Mouse (Mus musculus) myocyte (in vitro differentiated cells): Measurements from ENCODE around the gene Rtp1. TPM values are rescaled to one million over a fixed set of nuclear protein-coding genes. Genes with fewer than 3 reads are reported as not detected.

Experiments
- H3K27me3 ChIP-seq: one replicate; pipeline ENCODE4 v1.6.1; 2011; ENCODE audit not compliant: control insufficient read depth, insufficient read depth, insufficient read length
- H3K36me3 ChIP-seq: one replicate; pipeline ENCODE4 v1.6.1; 2011; ENCODE audit not compliant: control insufficient read depth, insufficient read depth
- H3K4me2 ChIP-seq: one replicate; pipeline ENCODE4 v1.6.1; 2011; ENCODE audit warnings: low read depth, control low read depth
- H3K4me3 ChIP-seq: one replicate; pipeline ENCODE4 v1.5.1; 2011; ENCODE audit warnings: mild to moderate bottlenecking, control low read depth, moderate library complexity
- H3K79me2 ChIP-seq: one replicate; pipeline ENCODE4 v1.6.1; 2011; ENCODE audit not compliant: control insufficient read depth, insufficient read depth
- H3ac ChIP-seq: one replicate; pipeline ENCODE4 v1.6.1; 2011; ENCODE audit not compliant: control insufficient read depth, insufficient read length
- CEBPB ChIP-seq: IDR thresholded peaks from 2 replicates; pipeline ENCODE4 v1.6.1; 2011; ENCODE audit warnings: mild to moderate bottlenecking, moderate library complexity; ENCODE audit not compliant: poor library complexity, insufficient read depth, severe bottlenecking
- E2F4 ChIP-seq: IDR thresholded peaks from one replicate; pipeline ENCODE4 v1.6.1; 2011; ENCODE audit warnings: mild to moderate bottlenecking, control low read depth, moderate library complexity; ENCODE audit not compliant: insufficient read depth
- MAX ChIP-seq: IDR thresholded peaks from one replicate; pipeline ENCODE4 v1.6.1; 2011; ENCODE audit warnings: low read depth, mild to moderate bottlenecking, control low read depth
- MYOD1 ChIP-seq, 3 experiments: IDR thresholded peaks; one replicate each; pipeline ENCODE4 v1.6.1; 2011; ENCODE audit warnings: control low read depth in 2 of 3, low read depth in 2 of 3, mild to moderate bottlenecking in 2 of 3, moderate library complexity in 1 of 3; ENCODE audit not compliant: insufficient read length in 2 of 3, control insufficient read depth in 1 of 3
- MYOG ChIP-seq, 3 experiments: IDR thresholded peaks; one replicate each; pipeline ENCODE4 v1.6.1; 2011; ENCODE audit warnings: control low read depth in 2 of 3, low read depth in 2 of 3, mild to moderate bottlenecking in 2 of 3; ENCODE audit not compliant: insufficient read length in 2 of 3, control insufficient read depth in 1 of 3, insufficient read depth in 1 of 3
- POLR2A ChIP-seq: IDR thresholded peaks from one replicate; pipeline ENCODE4 v1.6.1; 2011; ENCODE audit warnings: low read depth, mild to moderate bottlenecking, control low read depth, moderate library complexity; ENCODE audit not compliant: insufficient read length
- POLR2AphosphoS2 ChIP-seq: IDR thresholded peaks from one replicate; pipeline ENCODE4 v1.6.1; 2011; ENCODE audit warnings: low read depth, control low read depth; ENCODE audit not compliant: insufficient read length
- REST ChIP-seq: IDR thresholded peaks from one replicate; pipeline ENCODE4 v1.6.1; 2011; ENCODE audit warnings: mild to moderate bottlenecking, control low read depth, moderate library complexity; ENCODE audit not compliant: insufficient read depth, insufficient read length
- SRF ChIP-seq: IDR thresholded peaks from one replicate; pipeline ENCODE4 v1.6.1; 2011; ENCODE audit warnings: low read depth; ENCODE audit not compliant: control insufficient read depth, insufficient read length
- TCF12 ChIP-seq: IDR thresholded peaks from one replicate; pipeline ENCODE4 v1.6.1; 2011; ENCODE audit warnings: mild to moderate bottlenecking, control low read depth; ENCODE audit not compliant: poor library complexity, insufficient read depth, severe bottlenecking
- TCF3 ChIP-seq: IDR thresholded peaks from one replicate; pipeline ENCODE4 v1.6.1; 2011; ENCODE audit warnings: low read depth, control low read depth; ENCODE audit not compliant: insufficient read length
- USF1 ChIP-seq: IDR thresholded peaks from one replicate; pipeline ENCODE4 v1.6.1; 2011; ENCODE audit warnings: low read depth, mild to moderate bottlenecking, control low read depth, moderate library complexity
- polyA plus RNA-seq: library from polyadenylated mRNA; unstranded; fragments of >200 nt; fragmentation: generic; extraction: Trizol; gene quantifications from one replicate; pipeline ENCODE4 v1.2.1, GENCODE M21; 2012; ENCODE audit warnings: missing spikeins

Gene Rtp1
- polyA plus RNA-seq = not detected

- Histone ChIP-seq H3K27me3 (no peaks in the 10 kb centered on the region), H3K4me3 (no peak within 1 kb of the TSS), H3K36me3 (no peaks in the 10 kb centered on the region), H3K4me2 (no peak within 1 kb of the TSS), H3ac (no peak within 1 kb of the TSS), H3K79me2 (no peaks in the 10 kb centered on the region)
- TF ChIP-seq TCF3 (no peak), MAX (no peak), CEBPB (no peak), MYOD1 (IDR thresholded peaks at IDR 0.05; ENCODE audit: control insufficient read depth in 1 of 3, insufficient read length in 2 of 3, low read depth in 2 of 3) (no peak), POLR2AphosphoS2 (no peak), MYOG (IDR thresholded peaks at IDR 0.05; ENCODE audit: control insufficient read depth in 1 of 3, insufficient read depth in 1 of 3, insufficient read length in 2 of 3, low read depth in 2 of 3) (no peak), USF1 (no peak), REST (no peak), TCF12 (no peak), SRF (no peak), POLR2A (no peak), E2F4 (no peak)
These were observed at the start of gene Rtp1 for GRCm38 (mm10) chr16:23428647-23429319. TSS of gene Rtp1 (plus strand) at chr16:23429133.

- Histone ChIP-seq H3ac (no peak overlapping the region), H3K27me3 (no peaks in the 10 kb centered on the region), H3K4me3 (no peak overlapping the region), H3K79me2 (no peaks in the 10 kb centered on the region), H3K36me3 (no peaks in the 10 kb centered on the region), H3K4me2 (no peak overlapping the region)
- TF ChIP-seq MAX (no peak), REST (no peak), USF1 (no peak), SRF (no peak), TCF3 (no peak)
These were observed 49.2 kb upstream of the Rtp1 start for GRCm38 (mm10) chr16:23379536-23380230.

- TF ChIP-seq TCF12 = no peak
- TF ChIP-seq MYOG (IDR thresholded peaks at IDR 0.05; ENCODE audit: control insufficient read depth in 1 of 3, insufficient read depth in 1 of 3, insufficient read length in 2 of 3, low read depth in 2 of 3) = no peak
- peak; percentile 63 for TF ChIP-seq REST
- no peak for TF ChIP-seq MAX
- H3K27me3 ChIP-seq = no peaks in the 10 kb centered on the region
- no peak overlapping the region for H3ac ChIP-seq
- H3K36me3 ChIP-seq = no peaks in the 10 kb centered on the region
- H3K4me2 ChIP-seq = no peak overlapping the region
- no peak overlapping the region for H3K4me3 ChIP-seq
- no peaks in the 10 kb centered on the region for H3K79me2 ChIP-seq
These were observed 44.6 kb upstream of the Rtp1 start for GRCm38 (mm10) chr16:23384304-23384703.

- Histone ChIP-seq H3K36me3 (no peaks in the 10 kb centered on the region), H3K4me3 (no peak overlapping the region), H3K4me2 (no peak overlapping the region), H3ac (no peak overlapping the region), H3K79me2 (no peaks in the 10 kb centered on the region), H3K27me3 (no peaks in the 10 kb centered on the region)
- TF ChIP-seq SRF (no peak), REST (no peak), CEBPB (no peak), TCF3 (no peak), E2F4 (no peak), TCF12 (no peak), USF1 (no peak), MAX (no peak), POLR2AphosphoS2 (no peak), MYOD1 (IDR thresholded peaks at IDR 0.05; ENCODE audit: control insufficient read depth in 1 of 3, insufficient read length in 2 of 3, low read depth in 2 of 3) (no peak), MYOG (IDR thresholded peaks at IDR 0.05; ENCODE audit: control insufficient read depth in 1 of 3, insufficient read depth in 1 of 3, insufficient read length in 2 of 3, low read depth in 2 of 3) (no peak), POLR2A (no peak)
These were observed 31.0 kb upstream of the Rtp1 start for GRCm38 (mm10) chr16:23397931-23398330.

GRCm38 (mm10) chr16:23401463-23401862 lies 27.5 kb upstream of the Rtp1 start:
- H3K27me3 ChIP-seq = no peaks in the 10 kb centered on the region
- H3K36me3 ChIP-seq = no peaks in the 10 kb centered on the region
- no peaks in the 10 kb centered on the region for H3K79me2 ChIP-seq
- H3K4me2 ChIP-seq = no peak overlapping the region
- no peak overlapping the region for H3ac ChIP-seq
- TF ChIP-seq POLR2AphosphoS2 = no peak
- no peak for TF ChIP-seq MYOG (IDR thresholded peaks at IDR 0.05; ENCODE audit: control insufficient read depth in 1 of 3, insufficient read depth in 1 of 3, insufficient read length in 2 of 3, low read depth in 2 of 3)
- TF ChIP-seq MYOD1 (IDR thresholded peaks at IDR 0.05; ENCODE audit: control insufficient read depth in 1 of 3, insufficient read length in 2 of 3, low read depth in 2 of 3) = no peak
- TF ChIP-seq POLR2A = no peak
- no peak for TF ChIP-seq REST
- TF ChIP-seq MAX = no peak
- TF ChIP-seq CEBPB = no peak
- TF ChIP-seq SRF = no peak
- no peak for TF ChIP-seq USF1
- no peak for TF ChIP-seq E2F4
- TF ChIP-seq TCF3 = no peak
- no peak for TF ChIP-seq TCF12
- H3K4me3 ChIP-seq = no peak overlapping the region
